Mouse (Mus musculus) small intestine, adult 2 months (tissue): ENCODE results near the gene Gabarap. TPM values are rescaled to one million over a fixed set of nuclear protein-coding genes. Genes with fewer than 3 reads are reported as not detected.
"Not testable (repeated sequence)": the region's sequence is repeated elsewhere in the genome, so short reads cannot be mapped to it uniquely, and the experiment has no call there.

Experiments used
- H3K27ac ChIP-seq: fragments of 200-500 bp; 2 replicates; pipeline ENCODE4 v1.5.1; 2012; ENCODE audit warnings: low read depth, low read length, control low read depth, inconsistent platforms; ENCODE audit not compliant: insufficient read depth
- H3K27me3 ChIP-seq: fragments of 200-500 bp; 2 replicates; pipeline ENCODE4 v1.6.1; 2012; ENCODE audit warnings: mild to moderate bottlenecking, moderate library complexity, low read length, inconsistent platforms; ENCODE audit not compliant: control insufficient read depth, insufficient read depth
- H3K36me3 ChIP-seq: fragments of 200-500 bp; 2 replicates; pipeline ENCODE4 v1.6.1; 2012; ENCODE audit warnings: mild to moderate bottlenecking, low read length, control low read depth, inconsistent platforms; ENCODE audit not compliant: control insufficient read depth, insufficient read depth
- H3K4me1 ChIP-seq: fragments of 200-500 bp; 2 replicates; pipeline ENCODE4 v1.6.1; 2012; ENCODE audit warnings: low read length, inconsistent platforms, mixed read lengths; ENCODE audit not compliant: control insufficient read depth, insufficient read depth, insufficient read length
- H3K4me3 ChIP-seq: fragments of 200-500 bp; 2 replicates; pipeline ENCODE4 v1.5.1; 2012; ENCODE audit warnings: low read depth, mild to moderate bottlenecking, control low read depth, inconsistent platforms, low read length, moderate library complexity
- CTCF ChIP-seq: fragments of 200-500 bp; IDR thresholded peaks from 2 replicates; pipeline ENCODE4 v1.5.1; 2012; ENCODE audit warnings: low read depth, mild to moderate bottlenecking, control low read depth, inconsistent platforms, low read length, moderate library complexity, mixed read lengths; ENCODE audit not compliant: insufficient replicate concordance, insufficient read length; ENCODE audit errors: extremely low read depth
- POLR2A ChIP-seq: fragments of 200-500 bp; IDR thresholded peaks from 2 replicates; pipeline ENCODE4 v1.6.1; 2012; ENCODE audit warnings: low read depth, mild to moderate bottlenecking, control low read depth, inconsistent platforms, low read length, moderate library complexity
- WGBS: fragments of 180-500 bp; shearing (Covaris S2); methylation state at CpG from one replicate; pipeline ENCODE4 v1.1.7; 2018; 5-methylcytosine and 5-hydroxymethylcytosine counted together
- polyA plus RNA-seq: library from polyadenylated mRNA; depleted of rRNA; stranded (reverse); fragments of >200 nt; gene quantifications from 2 replicates; pipeline ENCODE4 v1.2.3, GENCODE M21; 2012

Gene Gabarap
- polyA plus RNA-seq, 1 experiment = 564 TPM

GRCm38 (mm10) chr11:70012931-70013330 lies 22.0 kb downstream of the Gabarap start:
- Histone ChIP-seq H3K36me3 (peaks cover 45% of the 10 kb centered on the region), H3K27me3 (no peaks in the 10 kb centered on the region), H3K4me1 (peaks cover 2% of the 10 kb centered on the region; the same call in 1 of the 2 replicates), H3K27ac (no peak overlapping the region), H3K4me3 (no peak overlapping the region)
- WGBS = 91% methylated on average over 9 of the region's 9 CpGs
- TF ChIP-seq CTCF = no peak
- TF ChIP-seq POLR2A = no peak

GRCm38 (mm10) chr11:70013408-70013807 lies 22.5 kb downstream of the Gabarap start:
- H3K4me3 ChIP-seq = no peak overlapping the region
- no peak overlapping the region for H3K27ac ChIP-seq
- peaks cover 2% of the 10 kb centered on the region; the same call in 1 of the 2 replicates for H3K4me1 ChIP-seq
- peaks cover 41% of the 10 kb centered on the region for H3K36me3 ChIP-seq
- WGBS = 81% methylated on average over 3 of the region's 3 CpGs
- TF ChIP-seq CTCF (no peak), POLR2A (no peak)
- H3K27me3 ChIP-seq = no peaks in the 10 kb centered on the region

GRCm38 (mm10) chr11:70014051-70014450 lies 23.1 kb downstream of the Gabarap start:
- 73% methylated on average over 5 of the region's 5 CpGs for WGBS
- Histone ChIP-seq H3K36me3 (peaks cover 35% of the 10 kb centered on the region), H3K4me3 (no peak overlapping the region), H3K27ac (no peak overlapping the region), H3K4me1 (peaks cover 2% of the 10 kb centered on the region; the same call in 1 of the 2 replicates), H3K27me3 (no peaks in the 10 kb centered on the region)
- no peak for TF ChIP-seq POLR2A

- under 1% methylated on average over 35 of the region's 35 CpGs for WGBS
Observed at GRCm38 (mm10) chr11:70014880-70015558, 24.1 kb downstream of the Gabarap start, which contains the start of gene Acadvl. TSS of gene Acadvl (minus strand) at chr11:70015411.

GRCm38 (mm10) chr11:70015677-70016076 lies 24.7 kb downstream of the Gabarap start:
- TF ChIP-seq POLR2A (no peak), CTCF (no peak)
- no peak overlapping the region for H3K27ac ChIP-seq
- WGBS = 61% methylated on average over 6 of the region's 6 CpGs
- H3K4me3 ChIP-seq = no peak overlapping the region
- no peaks in the 10 kb centered on the region for H3K27me3 ChIP-seq
- peaks cover 2% of the 10 kb centered on the region; the same call in 1 of the 2 replicates for H3K4me1 ChIP-seq
- peaks cover 24% of the 10 kb centered on the region for H3K36me3 ChIP-seq

More at GRCm38 (mm10) chr11:70014880-70015558, 24.1 kb downstream of the Gabarap start, which contains the start of gene Acadvl:
- Histone ChIP-seq H3K36me3 (peaks cover 29% of the 10 kb centered on the region), H3K27me3 (no peaks in the 10 kb centered on the region), H3K27ac (peak within 1 kb of the TSS; percentile 32), H3K4me3 (peak within 1 kb of the TSS; percentile 81), H3K4me1 (peaks cover 2% of the 10 kb centered on the region; the same call in 1 of the 2 replicates)
- TF ChIP-seq POLR2A = peak; percentile 42; the same call in 1 of the 2 replicates
- TF ChIP-seq CTCF = no peak

GRCm38 (mm10) chr11:70016177-70016576 lies 25.2 kb downstream of the Gabarap start:
- not testable (repeated sequence) for H3K4me3 ChIP-seq, H3K4me1 ChIP-seq, H3K27ac ChIP-seq, H3K27me3 ChIP-seq
- WGBS = 79% methylated on average over 2 of the region's 2 CpGs
- peaks cover 20% of the 10 kb centered on the region for H3K36me3 ChIP-seq

- Histone ChIP-seq H3K27ac (no peak within 1 kb of the TSS), H3K4me3 (no peak within 1 kb of the TSS), H3K36me3 (peaks cover 16% of the 10 kb centered on the region), H3K27me3 (no peaks in the 10 kb centered on the region), H3K4me1 (peaks cover 2% of the 10 kb centered on the region; the same call in 1 of the 2 replicates)
- 87% methylated on average over 3 of the region's 3 CpGs for WGBS
- TF ChIP-seq POLR2A = no peak
Observed at GRCm38 (mm10) chr11:70016669-70017068, 25.7 kb downstream of the Gabarap start, which contains the start of gene Dlg4. TSS of gene Dlg4 (plus strand) at chr11:70016942.
